Mouse (Mus musculus) embryo, embryonic 9.5 days (tissue): ENCODE measurements around the gene Stk36.

Experiments
- DNase-seq: peaks from one replicate; pipeline ENCODE4 v3.0.0-alpha.2; 2017; ENCODE audit errors: extremely low spot score

The Stk36 gene

DNA sequence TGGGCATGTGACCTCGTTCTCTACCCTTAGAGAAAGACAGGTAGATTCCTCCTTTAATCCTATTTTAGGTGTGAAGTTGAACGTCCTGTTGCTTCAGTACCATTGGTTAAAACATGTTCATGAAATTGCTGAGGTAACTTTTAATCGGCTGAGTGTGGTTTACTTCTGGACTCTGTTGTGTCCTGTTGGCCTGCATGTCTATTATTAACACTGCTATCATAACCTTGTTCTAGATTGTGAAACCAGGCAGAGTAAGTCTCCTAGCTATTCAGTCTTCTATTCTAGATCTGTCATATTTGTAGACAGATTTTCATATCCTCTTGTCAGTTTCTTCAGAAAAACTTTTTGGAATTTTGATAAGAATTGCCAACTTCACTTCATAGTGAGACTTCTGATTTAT lies 67.1 kb downstream of the Stk36 start:
- no peak for DNase-seq

DNA sequence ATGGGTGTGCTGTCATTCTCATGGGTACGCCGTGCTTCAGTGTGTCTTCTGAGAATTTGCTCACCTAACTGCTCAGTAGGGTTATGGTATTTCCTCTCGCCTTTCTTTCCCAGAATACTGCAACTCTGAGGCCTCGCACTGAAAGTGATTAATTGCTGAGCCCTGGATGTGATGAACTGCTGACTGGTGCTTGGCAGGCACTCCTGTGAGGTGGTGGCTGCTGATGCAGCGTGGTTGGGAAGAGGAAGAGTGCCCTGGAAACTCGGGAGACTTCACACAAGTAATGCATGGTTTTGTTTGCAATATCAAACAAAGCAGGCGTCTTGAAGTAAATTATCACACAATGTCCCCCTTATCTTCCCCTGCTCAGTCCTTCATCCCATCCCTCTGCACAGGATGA lies 71.5 kb downstream of the Stk36 start:
- DNase-seq, result no peak

DNA sequence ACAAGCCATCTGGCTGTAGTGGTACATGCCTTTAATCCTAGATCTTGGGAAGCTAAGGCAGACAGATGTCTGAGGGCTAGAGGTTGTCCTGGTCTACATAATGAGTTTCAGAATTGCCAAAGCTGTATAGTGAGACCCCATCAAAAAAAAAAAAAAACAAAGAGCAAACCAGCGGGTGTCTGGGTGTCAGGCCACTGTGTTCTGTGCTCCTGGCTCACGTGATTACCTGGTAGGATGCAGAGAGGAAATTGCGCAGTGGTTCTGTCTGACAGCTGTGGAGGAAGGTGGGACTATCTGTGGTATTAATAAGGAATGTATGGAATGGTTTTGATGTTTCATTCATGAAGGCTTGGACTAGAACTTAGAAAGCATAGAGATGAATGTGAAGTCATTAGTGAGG lies 75.6 kb downstream of the Stk36 start:
- DNase-seq, result no peak

DNA sequence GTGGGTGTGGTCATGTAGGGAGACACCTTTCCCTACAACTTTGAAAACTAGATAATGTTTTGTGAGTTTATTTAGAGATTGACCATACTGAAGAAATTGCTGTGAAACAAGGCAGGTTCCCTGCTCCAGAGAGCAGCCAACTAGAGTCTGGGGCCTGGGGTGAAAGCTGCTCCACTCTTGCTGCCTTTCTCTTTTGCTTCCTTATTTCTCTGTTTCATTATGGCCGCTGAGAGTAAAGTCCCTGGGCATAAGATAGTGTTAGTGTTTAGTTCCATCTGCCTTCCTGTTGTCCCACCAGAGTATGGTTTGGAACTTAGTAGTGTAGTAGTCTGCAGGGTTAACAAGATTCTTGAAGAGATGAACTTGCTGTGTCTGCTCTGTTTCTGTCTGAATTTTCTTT lies 76.6 kb downstream of the Stk36 start:
- DNase-seq, result no peak
